Mouse (Mus musculus) lung, postnatal 25 days (tissue): Measurements from ENCODE around the gene Zfp36l2.
"Not testable (repeated sequence)": the region's sequence is repeated elsewhere in the genome, so short reads cannot be mapped to it uniquely, and the experiment has no call there.

ENCODE experiments used
- DNase-seq: peaks from one replicate; pipeline ENCODE4 v3.0.0; 2022; ENCODE audit warnings: low spot score

Gene Zfp36l2

DNA sequence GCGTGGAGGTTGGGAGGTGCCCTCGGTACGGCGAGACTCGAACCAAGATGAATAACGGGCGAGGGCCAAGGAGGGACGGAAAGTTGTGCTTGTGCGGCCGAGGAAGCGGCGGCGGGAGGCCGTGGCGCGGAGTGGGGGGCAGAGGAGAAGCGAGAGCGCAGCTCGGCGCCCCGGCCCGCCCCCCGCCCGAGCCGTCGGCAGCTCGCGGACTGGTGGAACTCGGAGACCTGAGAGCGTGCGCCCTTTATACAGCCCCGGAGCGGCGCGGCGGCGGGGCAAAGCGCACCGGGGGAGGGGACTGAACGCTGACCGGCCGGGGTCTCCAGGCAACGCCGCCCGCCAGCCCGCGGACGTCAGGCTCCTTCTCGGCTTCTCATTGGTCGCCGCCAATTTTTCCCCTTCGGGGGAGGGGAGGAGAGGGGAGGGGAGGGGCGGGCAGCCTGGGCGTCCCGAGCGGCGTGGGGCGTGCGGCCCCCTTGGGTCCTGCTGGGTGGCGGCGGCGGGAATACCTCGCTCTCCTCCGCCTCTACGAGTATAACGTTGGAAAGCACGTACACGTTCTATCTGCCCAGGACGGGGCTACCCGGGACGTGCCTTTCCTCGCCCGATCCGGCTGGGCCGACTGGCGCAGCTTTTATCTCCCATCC, at the start of gene Zfp36l2:
TSS of gene Zfp36l2 (minus strand) at position 221 of the 647 bp plus-strand sequence.
- peak; percentile 97 for DNase-seq

DNA sequence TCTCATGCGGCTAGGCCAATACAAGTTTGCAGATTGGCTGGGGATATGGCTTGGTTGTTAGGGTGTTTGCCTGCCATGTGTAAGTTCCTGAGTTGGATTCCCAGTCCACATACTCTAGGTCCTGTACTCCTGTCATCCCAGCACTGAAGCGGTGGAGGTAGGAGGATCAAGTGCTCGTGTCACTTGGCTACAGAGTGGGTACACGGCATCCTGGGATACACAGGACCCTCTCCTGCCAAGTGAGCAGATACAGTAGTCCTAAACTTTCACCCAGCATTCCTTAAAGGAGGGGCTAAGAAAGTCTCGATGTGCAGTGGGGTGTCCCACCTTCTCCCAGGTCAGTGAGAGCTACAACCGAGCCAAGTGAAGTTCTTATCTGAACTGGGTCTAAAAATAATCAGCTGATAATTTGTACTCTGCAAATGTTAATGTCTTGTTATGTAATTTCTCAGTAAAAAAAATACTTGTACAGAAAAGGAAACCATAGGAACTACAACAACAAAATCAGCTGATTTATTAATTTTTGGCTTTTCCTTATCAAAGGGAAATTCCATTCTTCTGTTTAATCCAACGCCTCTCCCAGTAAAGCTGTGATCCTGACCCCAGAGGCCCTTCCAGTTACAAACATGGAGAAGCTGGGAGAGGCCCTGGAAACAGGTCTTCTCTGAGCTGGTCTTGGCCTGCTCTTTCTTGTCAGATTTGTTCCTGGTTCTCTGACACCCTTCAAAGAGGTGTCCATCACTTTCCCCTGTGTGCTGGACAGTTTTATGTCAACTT, 49.2 kb upstream of the Zfp36l2 start:
- DNase-seq: peak; percentile 51

DNA sequence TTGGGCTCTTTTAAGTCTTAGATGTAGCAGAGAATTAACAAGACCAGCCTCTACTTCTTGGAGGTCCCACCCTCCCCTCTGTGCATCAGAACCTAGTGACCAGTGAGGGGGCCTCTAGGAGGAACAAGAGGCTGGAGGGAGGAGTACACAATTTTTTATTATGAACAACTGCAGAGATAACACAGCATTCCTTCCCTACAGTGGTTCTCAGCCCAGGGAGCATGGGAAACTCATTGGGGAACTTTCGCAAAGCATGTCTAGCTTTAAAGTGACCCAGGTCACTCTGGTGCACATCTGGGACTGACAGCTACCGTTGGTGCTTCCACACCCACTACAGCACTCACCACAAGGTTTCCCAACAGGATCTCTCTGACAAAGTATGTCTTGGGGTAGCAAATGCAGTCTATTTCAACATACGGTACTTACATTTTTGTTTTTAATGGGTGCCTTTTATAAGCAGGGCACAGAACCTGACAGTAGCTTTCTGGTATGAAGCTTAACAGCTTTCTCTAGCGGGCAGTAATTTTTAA, 47.7 kb upstream of the Zfp36l2 start:
- DNase-seq: peak; percentile 11

DNA sequence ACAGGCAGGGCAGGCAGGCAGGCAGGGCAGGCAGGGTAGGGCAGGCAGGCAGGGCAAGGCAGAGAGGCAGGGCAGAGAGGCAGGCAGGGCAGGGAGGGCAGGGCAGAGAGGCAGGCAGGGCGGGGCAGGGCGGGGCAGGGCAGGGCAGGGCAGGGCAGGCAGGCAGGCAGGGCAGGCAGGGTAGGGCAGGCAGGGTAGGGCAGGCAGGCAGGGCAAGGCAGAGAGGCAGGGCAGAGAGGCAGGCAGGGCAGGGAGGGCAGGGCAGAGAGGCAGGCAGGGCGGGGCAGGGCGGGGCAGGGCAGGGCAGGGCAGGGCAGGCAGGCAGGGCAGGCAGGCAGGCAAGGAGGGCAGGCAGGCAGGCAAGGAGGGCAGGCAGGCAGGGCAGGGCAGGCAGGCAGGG, 47.0 kb upstream of the Zfp36l2 start:
- not testable (repeated sequence) for DNase-seq

DNA sequence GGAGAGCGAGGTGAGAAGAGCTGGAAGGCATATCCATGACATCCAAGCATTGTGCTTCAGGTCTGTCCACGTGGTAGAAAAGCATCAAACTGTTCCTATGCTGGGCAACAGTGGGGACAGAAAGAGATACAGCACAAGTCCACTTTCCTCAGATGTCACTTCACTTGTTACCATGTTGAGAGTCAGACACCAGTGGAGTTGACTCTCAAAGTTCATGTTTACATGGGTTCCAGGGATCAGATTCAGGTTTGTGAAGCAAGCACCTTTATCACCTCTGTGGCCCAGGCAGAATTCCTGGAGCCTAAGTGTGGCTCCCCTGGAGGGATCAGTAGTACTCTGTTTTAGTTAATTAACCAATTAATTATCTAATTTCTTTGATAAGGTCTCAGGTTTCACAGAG, 46.0 kb upstream of the Zfp36l2 start:
- DNase-seq: no peak

DNA sequence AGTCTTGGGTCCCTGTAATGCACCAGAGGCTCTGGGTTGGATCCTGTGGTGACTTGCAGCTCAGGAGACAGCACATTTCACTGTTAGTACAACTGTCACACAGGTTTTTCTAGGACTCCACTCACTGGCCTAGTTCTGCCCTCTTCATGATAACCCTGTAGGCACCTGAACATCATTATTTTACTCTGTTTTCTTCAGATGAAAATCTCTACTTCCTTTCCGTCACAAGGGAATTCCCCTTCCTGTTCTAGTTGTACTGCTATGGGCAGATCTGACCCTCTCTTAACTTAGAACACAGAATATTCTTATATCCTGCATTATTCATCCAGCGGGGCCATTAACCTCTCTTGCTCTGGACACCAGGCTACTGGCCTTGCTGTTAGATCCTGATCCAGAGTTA, 43.6 kb upstream of the Zfp36l2 start:
- DNase-seq: no peak

DNA sequence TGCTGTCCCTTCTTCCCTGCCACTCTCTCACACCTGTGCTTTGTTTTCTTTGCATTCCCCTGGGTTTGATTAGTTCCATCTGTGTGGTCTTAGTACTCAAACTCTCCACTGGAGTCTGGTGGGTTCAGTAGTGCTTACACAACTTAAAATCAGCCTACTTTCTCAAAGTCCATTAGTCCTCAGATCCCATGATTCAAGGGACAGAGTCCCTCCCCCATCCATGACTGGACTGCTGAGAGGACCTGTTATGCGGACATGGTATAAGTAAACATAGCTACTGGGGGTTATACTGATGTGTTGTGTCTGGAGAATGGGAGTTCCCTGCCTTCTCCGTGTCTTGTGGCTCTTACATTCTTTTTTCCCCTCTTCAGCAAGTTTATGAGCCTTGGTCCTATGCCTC, 40.5 kb upstream of the Zfp36l2 start:
- DNase-seq: no peak

DNA sequence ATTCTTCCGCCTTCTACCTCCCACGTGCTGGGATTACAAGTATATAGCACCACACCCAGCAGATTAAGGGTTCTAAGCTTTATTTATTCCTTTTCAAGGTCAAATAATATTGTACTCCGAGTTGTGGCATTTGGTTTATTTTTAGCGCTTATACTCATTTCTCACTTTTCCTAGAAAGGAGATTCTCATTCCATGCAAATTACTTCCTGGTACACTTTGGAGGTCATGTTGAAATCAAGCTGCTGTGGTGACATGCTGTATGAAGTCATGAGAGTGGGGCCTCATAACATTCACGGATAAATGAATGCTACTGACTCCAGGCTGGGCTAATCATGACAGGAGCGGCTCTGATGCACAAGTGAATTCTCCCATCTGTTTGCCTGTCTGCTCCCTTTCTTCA, 38.9 kb upstream of the Zfp36l2 start:
- no peak for DNase-seq

DNA sequence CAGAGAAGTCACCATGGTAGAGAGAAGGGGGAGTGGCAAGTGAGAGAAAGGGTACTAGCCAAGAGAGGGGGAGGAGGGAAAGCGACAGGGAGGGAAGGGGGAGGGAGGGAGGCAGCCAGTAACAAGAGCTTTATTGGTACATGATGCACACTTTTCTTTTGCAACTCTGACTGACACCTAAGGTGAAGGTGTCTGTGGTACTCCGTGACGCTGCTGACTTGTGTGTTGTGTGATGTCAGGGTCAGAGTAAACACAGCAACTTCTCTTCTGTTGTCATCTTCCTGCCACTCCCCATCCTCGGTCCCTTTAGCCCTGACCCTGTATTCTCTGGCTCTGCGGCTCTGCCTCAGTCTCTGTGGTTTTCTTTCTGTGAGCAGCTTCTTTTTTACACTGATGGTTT, 38.5 kb upstream of the Zfp36l2 start:
- no peak for DNase-seq

DNA sequence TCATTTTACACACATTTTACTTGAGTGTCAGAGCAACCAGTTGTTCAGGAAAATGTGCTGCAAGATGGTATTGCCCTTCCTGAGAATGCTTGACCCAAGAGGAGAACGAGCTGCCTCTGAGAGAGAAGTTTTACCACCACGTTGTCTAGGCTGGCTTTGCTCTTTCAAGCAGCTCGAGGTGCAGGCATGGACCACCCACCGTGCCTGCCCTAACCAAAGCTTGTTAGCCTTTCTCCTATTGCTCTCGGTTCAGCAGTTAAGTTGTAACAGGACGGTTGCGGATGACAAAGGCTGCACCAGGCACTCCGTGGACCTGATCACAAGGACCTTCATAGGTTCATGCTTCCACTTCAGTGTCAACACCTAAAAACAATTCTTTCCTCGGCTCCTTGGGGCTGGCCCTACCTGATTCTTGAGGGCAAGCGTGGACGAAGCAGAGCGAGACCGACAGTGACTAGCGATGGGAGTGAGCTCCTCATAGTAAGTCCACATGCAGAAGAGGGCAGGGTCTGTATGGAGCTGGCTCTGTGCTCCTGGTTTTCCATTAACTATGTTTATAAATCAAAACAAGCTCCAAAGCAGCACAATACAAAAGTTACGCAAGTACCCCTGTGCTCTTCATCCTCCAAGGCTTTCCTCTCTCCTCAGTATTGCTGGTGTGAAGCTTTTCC, 36.6 kb upstream of the Zfp36l2 start:
- no peak for DNase-seq

DNA sequence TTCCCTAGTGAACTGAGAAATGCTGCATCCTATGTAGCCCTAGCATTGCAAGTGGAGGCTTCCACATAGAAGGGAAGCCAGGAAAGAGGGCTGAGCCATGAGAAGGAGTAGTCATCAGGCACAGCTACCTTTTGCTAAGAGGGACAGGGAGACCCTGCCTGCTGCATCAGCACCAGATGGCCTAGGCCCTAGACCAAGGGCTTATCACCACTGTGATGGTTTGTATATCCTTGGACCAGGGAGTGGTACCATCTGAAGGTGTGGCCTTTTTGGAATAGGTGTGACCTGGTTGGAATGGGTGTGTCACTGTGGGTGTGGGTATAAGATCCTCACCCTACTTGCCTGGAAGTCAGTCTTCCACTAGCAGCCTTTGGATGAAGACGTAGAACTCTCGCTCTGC, 31.1 kb upstream of the Zfp36l2 start:
- not testable (repeated sequence) for DNase-seq

DNA sequence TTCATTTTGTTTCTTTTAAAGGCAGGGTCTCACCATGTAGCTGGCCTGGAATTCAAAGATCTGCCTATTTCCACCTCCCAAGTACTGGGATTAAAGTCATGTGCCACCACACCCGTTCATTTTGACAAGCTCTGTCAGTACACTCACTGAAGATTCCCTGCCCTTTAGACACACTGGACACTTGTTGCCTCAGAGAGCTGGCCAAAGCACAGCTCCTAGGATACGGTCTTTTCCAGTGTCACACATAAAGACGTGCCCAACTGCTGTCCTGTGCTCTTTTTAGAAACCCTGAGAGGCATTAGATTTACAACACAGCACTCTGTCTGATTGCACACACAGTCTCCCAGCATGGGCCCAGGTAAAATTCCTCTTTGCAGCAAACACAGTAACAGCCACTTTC, 29.9 kb upstream of the Zfp36l2 start:
- no peak for DNase-seq

DNA sequence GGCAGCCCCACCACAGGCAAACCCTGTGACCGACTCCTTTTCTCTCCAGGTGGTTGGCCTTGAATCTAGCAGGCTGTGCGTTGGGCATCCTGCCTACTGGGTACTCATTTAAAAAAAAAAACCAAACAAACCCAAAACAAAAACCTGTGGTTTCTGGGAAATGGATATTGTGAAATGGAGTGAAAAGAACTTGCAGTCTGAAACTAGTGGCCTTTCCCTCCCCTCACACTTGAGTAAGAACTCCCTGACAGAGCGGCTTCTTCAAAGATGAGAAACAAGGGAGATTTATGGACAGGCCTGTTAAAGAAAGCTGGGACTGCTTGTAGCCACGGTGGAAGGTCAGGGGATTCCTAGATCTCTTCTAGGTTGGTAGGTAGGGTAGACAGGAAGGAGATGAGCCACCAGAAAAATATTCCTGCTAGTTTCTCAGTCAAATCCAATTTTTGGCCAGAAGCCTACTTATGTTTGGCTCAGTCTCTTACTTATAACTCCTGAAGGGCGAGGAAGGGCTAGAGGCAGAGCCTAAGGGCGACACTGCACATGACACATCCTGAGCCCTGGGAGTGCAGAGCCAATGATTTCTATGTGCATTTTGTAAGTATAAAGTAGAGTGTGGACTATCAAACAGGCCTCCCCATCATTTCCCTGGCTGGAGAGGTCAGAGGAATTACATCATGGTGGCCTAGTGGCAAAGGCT, 27.7 kb upstream of the Zfp36l2 start:
- peak; percentile 51 for DNase-seq

DNA sequence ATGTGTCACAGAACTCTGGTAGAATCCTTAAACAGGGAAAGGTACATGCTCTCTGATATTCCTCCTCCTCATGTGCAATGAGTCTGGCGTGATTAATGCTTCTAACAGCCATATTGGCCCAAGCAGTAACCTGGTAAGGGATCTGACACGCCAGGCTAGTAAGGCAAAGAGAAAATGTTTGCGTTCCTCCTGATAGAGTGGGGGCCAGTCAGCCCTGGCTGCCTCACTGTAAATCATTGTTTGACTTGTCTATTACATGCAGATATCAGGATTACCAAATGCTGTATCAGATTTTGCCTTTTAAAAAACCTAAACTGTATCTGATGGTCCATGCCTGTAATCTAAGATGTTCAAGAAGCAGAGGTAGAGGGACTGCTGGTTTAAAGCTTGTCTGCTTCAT, 25.7 kb upstream of the Zfp36l2 start:
- DNase-seq: no peak

DNA sequence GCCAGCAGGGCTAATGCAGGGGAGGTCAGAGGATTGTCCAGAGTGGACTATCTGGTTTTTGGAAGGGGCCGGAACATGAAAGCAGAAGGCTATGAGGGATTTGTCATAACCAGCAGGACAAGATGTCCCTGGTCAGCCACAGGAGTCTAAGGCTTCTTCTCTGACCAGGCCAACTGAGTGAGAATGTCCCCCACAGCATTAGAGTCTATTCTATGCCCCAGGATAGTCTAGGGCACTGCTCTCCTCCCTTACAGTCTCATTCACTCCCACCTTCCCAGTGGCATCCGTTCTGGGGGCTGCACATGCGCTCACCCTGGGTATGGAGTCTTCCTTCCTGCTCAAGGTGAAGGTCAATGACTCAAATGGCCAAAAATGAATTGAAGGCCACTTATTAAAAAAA, 19.9 kb upstream of the Zfp36l2 start:
- DNase-seq: no peak

DNA sequence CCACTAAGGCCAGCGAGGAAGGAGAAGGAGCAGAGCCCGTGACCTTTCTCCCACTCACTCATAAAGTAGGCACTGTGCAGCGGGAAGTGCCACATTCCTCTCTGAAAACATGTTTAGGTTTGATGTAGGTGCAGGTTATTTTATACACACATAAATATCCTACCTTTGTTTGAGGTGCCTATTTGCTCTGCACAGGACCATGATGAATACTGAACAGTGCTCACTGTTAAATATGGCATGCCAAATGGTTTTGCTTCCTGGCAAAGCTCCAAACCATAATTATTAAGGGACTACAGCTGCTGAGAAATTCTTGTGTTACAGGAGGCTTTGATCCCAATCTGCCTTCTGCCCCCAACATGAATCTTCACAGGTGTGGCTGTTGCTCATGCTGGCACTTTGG, 18.5 kb upstream of the Zfp36l2 start:
- DNase-seq: no peak

DNA sequence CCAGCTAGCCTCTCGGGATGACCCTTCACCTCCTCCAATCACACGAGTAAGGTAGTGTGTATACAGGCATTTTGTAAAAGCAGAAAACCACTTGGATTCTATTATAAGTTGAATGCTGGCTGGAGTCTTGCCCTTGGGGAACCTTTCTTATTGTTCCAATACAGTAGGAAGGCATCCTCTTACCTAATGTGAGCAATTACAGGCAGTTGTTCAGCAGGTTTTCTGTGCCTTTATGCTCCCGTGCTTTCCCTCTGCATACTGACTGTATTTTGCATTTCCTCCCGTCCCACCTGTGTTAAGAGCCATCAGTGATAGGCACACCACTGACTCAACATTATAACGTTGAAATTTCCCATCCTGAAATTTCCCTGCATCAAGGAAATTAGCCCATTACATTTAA, 17.2 kb upstream of the Zfp36l2 start:
- DNase-seq: no peak

DNA sequence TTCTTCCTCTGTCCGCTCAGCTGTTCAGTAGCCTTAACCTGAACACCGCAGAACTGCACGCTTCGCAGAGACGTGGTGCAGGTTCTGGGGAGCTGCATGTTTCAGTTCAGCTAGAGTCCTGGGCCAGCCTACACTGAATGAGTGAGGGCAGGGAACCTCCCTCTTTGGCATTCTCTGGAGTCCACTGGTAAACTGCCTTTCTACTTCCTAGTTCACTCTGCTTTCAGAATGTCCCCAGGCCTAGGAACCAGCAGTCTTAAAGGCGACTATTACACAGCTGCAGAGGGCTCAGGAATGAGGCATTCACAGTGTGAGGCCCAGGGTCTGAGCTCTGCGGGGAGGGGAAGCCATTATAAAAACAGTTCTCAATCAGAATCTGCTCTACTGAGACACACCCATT, 15.6 kb upstream of the Zfp36l2 start:
- DNase-seq: no peak

DNA sequence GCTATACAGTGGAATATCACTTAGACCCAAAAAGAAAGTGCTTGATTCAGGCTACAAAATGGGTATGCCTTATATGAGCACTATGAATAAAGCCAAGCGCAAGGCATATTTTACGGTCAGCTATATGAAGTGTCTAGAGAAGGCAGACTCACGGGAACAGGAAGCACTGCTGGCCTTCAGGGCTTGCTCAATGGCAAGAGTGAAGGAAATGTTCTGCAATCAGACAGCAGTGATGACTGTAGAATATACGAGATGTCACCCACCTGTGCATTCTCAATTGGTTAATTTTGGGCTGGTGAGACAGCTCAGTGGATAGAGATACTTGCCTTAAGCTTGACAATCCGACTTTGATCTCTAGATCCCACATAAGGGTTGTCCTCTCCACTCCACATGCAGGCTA, 13.4 kb upstream of the Zfp36l2 start:
- no peak for DNase-seq

DNA sequence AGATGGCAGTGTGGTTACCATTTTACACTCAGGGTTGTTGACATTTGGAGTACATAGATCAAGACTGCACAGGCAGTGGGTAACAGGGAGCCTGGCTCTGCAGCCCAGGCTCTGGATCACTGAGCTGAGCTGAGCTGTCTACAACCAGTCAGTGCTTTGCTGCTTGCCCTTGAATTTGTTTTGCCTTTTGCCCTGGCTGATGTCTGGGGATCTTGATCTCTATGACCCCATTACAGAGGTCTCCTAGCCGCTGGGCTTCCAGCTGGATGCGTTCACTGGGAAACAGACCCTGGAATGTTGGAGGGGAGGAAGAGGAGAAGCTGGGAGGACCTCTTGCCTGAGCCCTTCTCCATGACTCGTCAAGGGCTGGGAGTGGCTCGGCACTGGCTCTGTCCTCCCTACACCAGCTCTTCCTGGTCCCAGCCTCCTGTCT, 10.2 kb upstream of the Zfp36l2 start:
- no peak for DNase-seq

DNA sequence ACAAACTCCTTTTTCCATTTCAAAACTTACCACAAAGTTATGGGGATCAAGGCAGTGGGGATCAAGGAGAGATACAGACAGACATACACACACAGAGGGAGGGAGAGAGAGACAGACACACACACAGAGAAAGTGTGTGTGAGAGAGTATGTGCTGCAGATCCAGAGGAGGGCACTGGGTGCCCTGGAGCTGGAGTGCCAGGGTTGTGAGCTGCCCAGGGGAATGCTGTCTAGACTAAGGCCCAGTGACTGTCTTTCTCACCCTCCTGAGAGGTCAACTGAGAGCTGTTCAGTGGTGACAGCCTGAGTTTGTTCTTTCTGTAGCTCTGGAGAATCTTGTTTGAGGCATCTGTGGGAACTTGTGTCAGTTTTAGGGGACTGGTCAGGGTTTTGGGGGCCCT, 8.6 kb upstream of the Zfp36l2 start:
- no peak for DNase-seq

DNA sequence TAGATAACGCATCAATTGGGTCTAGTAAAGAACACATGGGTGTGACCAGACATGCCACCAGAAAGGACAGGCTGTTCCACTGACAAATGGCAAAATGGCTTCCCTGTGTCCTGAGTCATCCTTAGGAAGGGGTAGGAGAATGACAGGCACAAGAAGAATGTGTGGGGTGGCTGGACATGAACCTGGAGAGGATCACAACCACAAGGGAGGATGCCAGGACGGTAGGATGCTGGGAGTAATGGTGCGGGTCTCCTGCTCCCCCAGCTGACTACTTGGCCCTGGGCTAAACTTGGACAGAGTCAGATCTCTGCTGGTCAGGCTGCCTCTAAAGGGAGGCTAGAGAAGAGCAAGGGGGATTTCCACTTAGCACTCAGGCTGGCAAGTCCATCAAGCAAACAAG, 8.1 kb upstream of the Zfp36l2 start:
- no peak for DNase-seq
